Comparison of ENCODE assay signal across 12 mouse cellular contexts in the genomic region with DNA sequence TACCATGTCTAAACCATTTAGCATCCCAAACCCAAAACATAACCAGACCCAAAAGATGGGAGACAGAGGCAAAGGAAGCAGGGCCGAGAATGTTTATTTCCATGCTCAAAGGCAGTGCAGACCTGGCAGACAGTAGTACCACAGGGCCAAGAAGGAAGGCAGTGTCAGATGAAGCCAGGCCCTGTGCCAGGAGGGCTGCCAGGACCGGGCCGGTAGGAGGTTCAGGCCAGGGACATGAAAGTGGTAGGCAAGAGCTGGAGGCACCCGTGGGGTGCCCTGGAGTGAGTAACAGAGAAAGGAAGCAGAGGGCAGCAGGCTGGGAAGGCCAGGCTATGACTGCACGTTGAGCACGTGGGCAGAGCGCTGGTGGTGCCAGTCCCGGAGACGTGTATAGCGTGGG. TPM values are rescaled to one million over a fixed set of nuclear protein-coding genes. Genes with fewer than 3 reads are reported as not detected.
DNase-seq lines count a peak whose midpoint lies in the region; ATAC-seq lines count a peak whose summit lies in the region.
"Had no signal": no experiment of that assay in that cellular context is flagged by ENCODE, and none has a peak within 500 bp of the region (broad histone marks: within the 10 kb centered on the region; RNA-seq: fewer than 3 reads in every experiment).

No protein-coding gene starts in this region.

- intact Hi-C loops in left cerebral cortex, postnatal 4 days (cut with DNase I) = no loop called here

- no peak for ATAC-seq in cerebellum, adult (ENCODE audit: insufficient number of reproducible peaks, low FRiP score, low TSS enrichment)
- ATAC-seq in inflammation-experienced regulatory T-cells, adult 6 months = no peak
- ATAC-seq: lung, postnatal 0 days; midbrain, embryonic 16.5 days had no signal

- peak; percentile 76 to 82 for DNase-seq in cerebellum, postnatal 10 days
- DNase-seq in left cerebral cortex, postnatal 4 days = peak; percentile 58
- DNase-seq in left cerebral cortex, adult 8-10 months (ENCODE audit: low spot score in 2 of 2) = no peak
- DNase-seq in fibroblast of lung, adult 2 months (ENCODE audit: low read depth) = peak; percentile 46
- peak; percentile 77 for DNase-seq in skeletal muscle tissue, adult 2 months (ENCODE audit: low read depth, low spot score)
- DNase-seq: right cerebral cortex, adult 18-20 months; thymus, adult 18-20 months had no signal

RNA-seq across cellular contexts. Expression of a gene that starts 6.8 kb away (rescaled TPM):
- 10 to 100 TPM; 62.5 to 66.8 TPM for total RNA-seq in left cerebral cortex, postnatal 4 days (2021)
- total RNA-seq in left cerebral cortex, adult 8-10 months (2022) = 10 to 100 TPM; 78.3 to 93.8 (median 85.9) TPM
- 10 to 100 TPM; 13.2 to 15.7 (median 13.5) TPM for polyA plus RNA-seq in inflammation-experienced regulatory T-cells, adult 6 months (2017; shearing (Covaris generic))

RNA-seq across cellular contexts. Expression of a gene that starts 18.8 kb away (rescaled TPM):
- total RNA-seq in left cerebral cortex, postnatal 4 days (2021) = 100 to 1,000 TPM; 623 to 643 TPM
- total RNA-seq in left cerebral cortex, adult 8-10 months (2022) = 100 to 1,000 TPM; 216 to 253 (median 234) TPM
- under 1 TPM in 1 of 3 experiments, not detected in 2; 0.15 TPM for polyA plus RNA-seq in inflammation-experienced regulatory T-cells, adult 6 months (2017; shearing (Covaris generic))

RNA-seq across cellular contexts. Expression of a gene that starts 22.4 kb away (rescaled TPM):
- total RNA-seq in left cerebral cortex, postnatal 4 days (2021) = 1 to 10 TPM; 6.4 to 7.2 TPM
- total RNA-seq in left cerebral cortex, adult 8-10 months (2022) = 1 to 10 TPM; 3.7 to 6.3 (median 5.2) TPM
- polyA plus RNA-seq in inflammation-experienced regulatory T-cells, adult 6 months (2017; shearing (Covaris generic)) = 1 to 10 TPM in 2 of 3 experiments, under 1 TPM in 1; 0.93 to 1.1 (median 1.1) TPM

RNA-seq across cellular contexts. Expression of a gene that starts 29.8 kb away (rescaled TPM):
- total RNA-seq in left cerebral cortex, postnatal 4 days (2021) = 10 to 100 TPM; 51.6 to 56.5 TPM
- 10 to 100 TPM; 44.5 to 55.2 (median 48.2) TPM for total RNA-seq in left cerebral cortex, adult 8-10 months (2022)
- 10 to 100 TPM; 41.7 to 61.0 (median 54.6) TPM for polyA plus RNA-seq in inflammation-experienced regulatory T-cells, adult 6 months (2017; shearing (Covaris generic))

RNA-seq across cellular contexts. Expression of a gene that starts 42.6 kb away (rescaled TPM):
- total RNA-seq in left cerebral cortex, postnatal 4 days (2021) = 10 to 100 TPM; 86.0 to 87.5 TPM
- total RNA-seq in left cerebral cortex, adult 8-10 months (2022) = 10 to 100 TPM; 50.8 to 62.7 (median 59.7) TPM
- under 1 TPM in 1 of 3 experiments, not detected in 2; 0.26 TPM for polyA plus RNA-seq in inflammation-experienced regulatory T-cells, adult 6 months (2017; shearing (Covaris generic))
- polyA plus RNA-seq: liver, embryonic 15.5 days had no signal

Comparison
In these comparisons a context has a peak if more than half of its experiments do, and no peak if none do; other contexts are left out.
1. DNase-seq: peak in cerebellum, postnatal 10 days (2 of 2), left cerebral cortex, postnatal 4 days (single experiment), fibroblast of lung, adult 2 months (single experiment) and skeletal muscle tissue, adult 2 months (single experiment); none in left cerebral cortex, adult 8-10 months (0 of 2).